Mouse (Mus musculus) urinary bladder, postnatal 14 days (tissue): ENCODE measurements at regions not wholly inside any gene's neighbourhood (a gene's known extent, or its start where the extent isn't known, plus 50 kb on each side); places are given as distances from the start of the nearest gene placed in this dataset.
A peak's percentile ranks its signal among the peaks of the same experiment; 100 is the strongest.

Source experiments
- DNase-seq: peaks from one replicate; pipeline ENCODE4 v3.0.0; 2021; ENCODE audit warnings: low spot score

DNA sequence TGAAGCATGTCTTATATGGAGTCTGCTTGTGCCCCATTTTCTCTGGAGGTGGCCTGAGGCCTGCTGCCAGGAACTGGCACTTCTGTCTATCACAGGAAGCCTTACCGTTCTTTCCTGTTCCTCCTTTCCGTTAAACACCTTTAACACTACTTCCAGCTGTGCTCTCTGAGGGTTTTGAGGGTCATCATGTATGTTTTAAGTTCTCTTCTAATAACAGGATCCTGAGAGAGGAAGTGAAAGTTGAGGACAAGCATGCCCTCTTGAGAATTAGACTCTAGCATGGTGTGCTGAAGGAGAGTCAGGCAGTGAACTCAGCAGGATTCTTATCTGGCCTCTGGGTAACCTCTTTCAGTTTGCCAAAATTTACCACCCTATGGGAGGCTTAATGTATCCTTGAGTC, 418.0 kb upstream of the 9430069I07Rik start:
- DNase-seq = no peak

DNA sequence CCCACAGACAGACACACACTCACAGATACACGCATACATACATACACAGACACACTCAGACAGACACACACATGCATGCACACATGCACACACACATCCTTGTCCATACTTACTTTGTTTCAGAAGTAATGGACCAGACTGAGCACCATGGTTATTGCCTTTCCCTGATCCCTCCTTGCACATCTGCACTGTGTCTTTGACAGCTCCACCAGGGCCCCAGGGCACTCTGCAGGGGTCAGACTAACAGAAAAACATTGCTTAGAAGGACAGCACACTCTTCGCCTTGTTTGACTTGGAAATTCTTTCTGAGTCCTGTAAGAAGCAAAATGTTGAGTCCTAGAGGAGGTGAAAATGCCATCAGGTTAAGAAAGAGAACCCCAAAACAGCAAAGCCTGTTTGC, 394.1 kb upstream of the 9430069I07Rik start:
- DNase-seq = no peak

DNA sequence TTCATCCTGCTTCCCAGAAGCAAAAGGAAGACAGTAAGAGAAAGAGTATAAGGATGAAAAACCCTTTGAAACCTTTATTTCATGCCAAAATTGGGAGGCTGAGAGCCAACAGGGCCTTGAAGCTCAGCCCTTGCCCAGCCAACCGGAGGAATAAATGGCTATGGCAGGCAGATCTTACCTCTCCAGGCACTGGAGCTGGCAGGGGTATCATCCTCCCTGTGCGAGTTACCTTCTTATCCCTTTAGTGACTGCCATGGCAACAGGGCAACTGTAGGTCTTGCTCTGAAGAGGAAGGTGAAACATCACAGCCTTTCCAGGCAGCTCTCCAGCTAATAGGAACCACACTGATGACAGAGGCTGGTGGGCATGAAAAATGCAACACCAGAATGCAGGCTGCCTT, 393.3 kb upstream of the 9430069I07Rik start:
- DNase-seq = no peak

DNA sequence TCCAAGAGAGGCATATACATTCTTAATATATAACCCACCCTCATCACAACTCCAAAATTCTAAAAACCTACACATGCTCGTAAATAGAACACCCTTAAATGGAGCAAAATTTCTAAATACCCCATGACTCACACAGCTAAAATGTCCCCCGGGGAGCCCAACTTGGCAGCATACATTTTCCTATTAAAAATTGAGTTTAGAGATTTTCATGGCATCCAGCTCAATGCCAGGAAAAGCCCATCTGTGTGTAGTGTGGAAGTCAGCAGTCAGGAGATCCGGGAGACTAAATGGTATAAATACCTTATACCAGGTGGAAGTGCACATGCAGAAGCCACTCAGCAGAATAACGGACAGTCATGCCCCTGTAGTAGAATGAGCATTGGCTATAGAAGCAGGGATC, 389.4 kb upstream of the 9430069I07Rik start:
- no peak for DNase-seq

DNA sequence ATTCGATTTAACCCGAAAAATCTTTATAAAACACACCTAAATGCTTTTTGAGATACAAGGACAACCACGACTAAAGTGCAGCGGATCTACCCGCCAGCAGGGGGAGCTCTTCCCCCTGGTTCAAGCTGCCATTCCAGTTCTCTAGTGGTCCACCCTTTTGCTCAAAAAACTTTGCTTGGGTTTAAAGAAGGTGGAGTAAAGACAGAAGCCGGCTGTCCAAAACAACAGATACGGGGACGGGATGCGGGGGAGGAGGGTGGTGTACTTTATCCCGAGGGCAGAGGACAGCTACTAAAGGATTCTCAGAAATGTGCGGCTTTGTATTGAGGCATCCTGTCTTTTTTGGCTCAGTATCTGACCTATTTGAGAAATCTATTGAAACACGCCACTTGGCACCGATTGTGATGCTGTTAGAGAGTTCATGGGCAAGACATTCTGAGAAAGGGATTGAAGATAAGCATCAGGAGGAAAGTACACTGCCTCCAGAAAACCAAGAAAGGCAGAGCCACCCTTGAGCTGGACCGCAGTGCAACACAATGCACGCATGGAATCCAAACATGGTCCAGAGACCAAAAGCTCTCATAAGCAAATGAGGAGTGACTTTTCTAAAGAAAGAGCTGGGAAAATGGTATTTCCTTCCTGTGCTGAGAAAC, 385.6 kb upstream of the 9430069I07Rik start:
- DNase-seq = peak; percentile 23

DNA sequence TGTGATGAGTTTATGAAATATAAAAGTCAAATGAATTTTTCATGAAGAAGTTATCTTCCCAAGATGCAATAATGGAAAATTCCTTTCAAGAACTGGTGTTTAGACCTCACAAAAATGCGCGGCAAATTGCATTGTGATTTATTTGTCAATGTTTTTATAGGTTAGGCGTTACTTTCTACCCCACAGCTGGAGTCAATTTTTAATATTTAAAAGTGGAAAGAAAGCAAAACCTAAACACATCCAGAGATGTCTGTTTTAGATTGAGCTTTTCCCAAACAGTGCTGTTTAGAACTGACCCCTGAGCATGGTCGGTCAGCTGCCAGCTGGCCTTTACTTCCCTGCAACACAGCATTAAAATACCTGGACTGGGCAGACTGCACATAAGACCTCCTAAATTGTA, 383.8 kb upstream of the 9430069I07Rik start:
- DNase-seq = no peak
